Comparison of ENCODE assay signal across 9 mouse cellular contexts in the genomic region with DNA sequence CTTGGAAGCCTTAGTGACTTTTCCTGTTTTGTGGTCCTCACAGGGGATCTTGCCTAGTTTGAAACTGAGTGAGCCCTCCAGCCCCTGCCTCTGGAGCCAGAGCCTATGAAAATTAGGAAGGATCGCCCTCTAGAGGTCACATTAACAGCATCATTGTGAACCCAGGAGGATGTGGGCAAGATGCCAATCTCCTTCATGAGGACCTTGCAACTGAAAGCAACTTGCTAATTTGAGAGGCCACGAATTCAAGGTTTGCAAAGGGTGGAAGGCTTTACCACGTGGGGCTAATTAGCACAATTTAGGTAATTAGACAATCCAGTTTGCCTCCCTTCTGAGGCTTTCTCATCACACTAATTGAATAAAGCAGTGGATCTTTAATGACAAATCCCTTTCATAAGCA. TPM values are rescaled to one million over a fixed set of nuclear protein-coding genes. Genes with fewer than 3 reads are reported as not detected.
DNase-seq lines count a peak whose midpoint lies in the region; ATAC-seq and TF ChIP-seq lines count a peak whose summit lies in the region.
"Had no signal": no experiment of that assay in that cellular context is flagged by ENCODE, and none has a peak within 500 bp of the region (broad histone marks: within the 10 kb centered on the region; RNA-seq: fewer than 3 reads in every experiment).

No protein-coding gene starts in this region.

- no peaks in the 10 kb centered on the region for H3K9me3 ChIP-seq in midbrain, embryonic 10.5 days (replicated peaks)
- no peaks in the 10 kb centered on the region for H3K9me3 ChIP-seq in midbrain, embryonic 15.5 days
- H3K9me3 ChIP-seq in intestine, embryonic 15.5 days: no peaks in the 10 kb centered on the region
- no peaks in the 10 kb centered on the region for H3K9me3 ChIP-seq in midbrain, embryonic 14.5 days (ENCODE audit: control insufficient read depth, low read length)

- H3K4me3 ChIP-seq in midbrain, embryonic 10.5 days: no peak overlapping the region
- H3K4me3 ChIP-seq in midbrain, embryonic 15.5 days: no peak overlapping the region
- no peak overlapping the region for H3K4me3 ChIP-seq in intestine, embryonic 15.5 days (replicated peaks)
- H3K4me3 ChIP-seq in midbrain, embryonic 14.5 days (replicated peaks; ENCODE audit: low read depth, low read length): no peak overlapping the region
- no peak overlapping the region for H3K4me3 ChIP-seq in small intestine, adult 2 months (ENCODE audit: low read depth, low read length)

- 7% methylated on average over 3 of the region's 3 CpGs for WGBS in midbrain, embryonic 10.5 days
- under 1% methylated on average over 3 of the region's 3 CpGs for WGBS in midbrain, embryonic 15.5 days
- WGBS in intestine, embryonic 15.5 days: 4% methylated on average over 3 of the region's 3 CpGs
- WGBS in midbrain, embryonic 14.5 days: 6% methylated on average over 3 of the region's 3 CpGs
- 1% methylated on average over 3 of the region's 3 CpGs for WGBS in small intestine, adult 2 months

- no peak for TF ChIP-seq POLR2A in small intestine, adult 2 months (IDR thresholded peaks at IDR 0.05; ENCODE audit: low read depth, low read length)

- no peak overlapping the region for H3K4me2 ChIP-seq in midbrain, embryonic 15.5 days
- H3K4me2 ChIP-seq in intestine, embryonic 15.5 days (replicated peaks): no peak overlapping the region
- H3K4me2 ChIP-seq in midbrain, embryonic 14.5 days (ENCODE audit: low read length): no peak overlapping the region

- H3K4me1 ChIP-seq in midbrain, embryonic 10.5 days: peaks cover 6% of the 10 kb centered on the region
- H3K4me1 ChIP-seq in midbrain, embryonic 15.5 days: 0 out of 2 replicates have a peak, but pooled peaks cover 4% of the 10 kb centered on the region
- H3K4me1 ChIP-seq in intestine, embryonic 15.5 days (replicated peaks): no peaks in the 10 kb centered on the region
- H3K4me1 ChIP-seq in midbrain, embryonic 14.5 days (ENCODE audit: control insufficient read depth, insufficient read depth, low read length): no peaks in the 10 kb centered on the region
- H3K4me1 ChIP-seq in small intestine, adult 2 months (ENCODE audit: control insufficient read depth, insufficient read depth, insufficient read length, low read length): no peaks in the 10 kb centered on the region

- no peaks in the 10 kb centered on the region for H3K27me3 ChIP-seq in midbrain, embryonic 10.5 days (ENCODE audit: low read depth, poor library complexity, severe bottlenecking)
- H3K27me3 ChIP-seq in midbrain, embryonic 15.5 days (replicated peaks): no peaks in the 10 kb centered on the region
- H3K27me3 ChIP-seq in intestine, embryonic 15.5 days (replicated peaks): no peaks in the 10 kb centered on the region
- no peaks in the 10 kb centered on the region for H3K27me3 ChIP-seq in midbrain, embryonic 14.5 days (ENCODE audit: control insufficient read depth, insufficient read depth, low read length)
- H3K27me3 ChIP-seq in small intestine, adult 2 months (ENCODE audit: control insufficient read depth, insufficient read depth, low read length): no peaks in the 10 kb centered on the region

- peak; percentile 61; the same call in 1 of the 2 replicates for TF ChIP-seq CTCF in small intestine, adult 2 months (IDR thresholded peaks at IDR 0.05; ENCODE audit: extremely low read depth, insufficient read length, insufficient replicate concordance, low read depth, low read length)

- no peak; the same call in 1 of the 2 replicates for ATAC-seq in midbrain, embryonic 15.5 days (replicated peaks)
- peak; percentile 59 for ATAC-seq in intestine, embryonic 15.5 days
- ATAC-seq in midbrain, embryonic 14.5 days (ENCODE audit: low FRiP score, low TSS enrichment): peak; percentile 46; the same call in 1 of the 2 replicates

- no peak overlapping the region for H3K9ac ChIP-seq in midbrain, embryonic 15.5 days
- H3K9ac ChIP-seq in intestine, embryonic 15.5 days: no peak overlapping the region
- no peak overlapping the region for H3K9ac ChIP-seq in midbrain, embryonic 14.5 days (replicated peaks; ENCODE audit: low read length)

- H3K36me3 ChIP-seq in midbrain, embryonic 10.5 days: no peaks in the 10 kb centered on the region
- H3K36me3 ChIP-seq in midbrain, embryonic 15.5 days (replicated peaks): no peaks in the 10 kb centered on the region
- H3K36me3 ChIP-seq in intestine, embryonic 15.5 days: no peaks in the 10 kb centered on the region
- H3K36me3 ChIP-seq in midbrain, embryonic 14.5 days (ENCODE audit: control insufficient read depth, insufficient read depth, low read length): no peaks in the 10 kb centered on the region
- no peaks in the 10 kb centered on the region for H3K36me3 ChIP-seq in small intestine, adult 2 months (ENCODE audit: control insufficient read depth, insufficient read depth, low read length)

- peak; percentile 48 for DNase-seq in midbrain, embryonic 10.5 days (ENCODE audit: low spot score)
- peak; percentile 69 for DNase-seq in cerebellum, adult 9-11 months
- peak; percentile 41 to 55 for DNase-seq in frontal cortex, postnatal 25 days (ENCODE audit: low spot score in 2 of 2)
- peak; percentile 33 to 77 for DNase-seq in left cerebral cortex, adult 9 months (ENCODE audit: low spot score in 2 of 2)
- DNase-seq in midbrain, embryonic 14.5 days: peak; percentile 88

- H3K27ac ChIP-seq in midbrain, embryonic 10.5 days (replicated peaks): no peak overlapping the region
- H3K27ac ChIP-seq in midbrain, embryonic 15.5 days: no peak overlapping the region
- H3K27ac ChIP-seq in intestine, embryonic 15.5 days: no peak overlapping the region
- H3K27ac ChIP-seq in midbrain, embryonic 14.5 days (replicated peaks; ENCODE audit: low read depth, low read length): no peak overlapping the region
- H3K27ac ChIP-seq in small intestine, adult 2 months (ENCODE audit: insufficient read depth, low read depth, low read length): no peak overlapping the region

RNA-seq across cellular contexts. Expression of a gene that starts 52.7 kb away (rescaled TPM):
- polyA plus RNA-seq in midbrain, embryonic 10.5 days (2016; fragmentation: Nextera tagmentation; extraction: Ambion mirVana): not detected in 2 replicates
- not detected in 2 replicates for polyA plus RNA-seq in midbrain, embryonic 15.5 days (2015; fragmentation: Nextera tagmentation; extraction: Ambion mirVana)
- polyA plus RNA-seq in intestine, embryonic 15.5 days (2015; fragmentation: Nextera tagmentation; extraction: Ambion mirVana): not detected in 2 replicates
- polyA plus RNA-seq in midbrain, embryonic 14.5 days (2014; fragmentation: Nextera tagmentation; extraction: Ambion mirVana): not detected in 2 replicates
- polyA plus RNA-seq in small intestine, adult 2 months (2012; rRNA removed): not detected in 2 replicates
- polyA plus RNA-seq: stomach, embryonic 16.5 days had no signal
